Mouse (Mus musculus): ENCODE results near the gene Styk1.
"Not testable (repeated sequence)": the region's sequence is repeated elsewhere in the genome, so short reads cannot be mapped to it uniquely, and the experiment has no call there.

Gene Styk1

DNA sequence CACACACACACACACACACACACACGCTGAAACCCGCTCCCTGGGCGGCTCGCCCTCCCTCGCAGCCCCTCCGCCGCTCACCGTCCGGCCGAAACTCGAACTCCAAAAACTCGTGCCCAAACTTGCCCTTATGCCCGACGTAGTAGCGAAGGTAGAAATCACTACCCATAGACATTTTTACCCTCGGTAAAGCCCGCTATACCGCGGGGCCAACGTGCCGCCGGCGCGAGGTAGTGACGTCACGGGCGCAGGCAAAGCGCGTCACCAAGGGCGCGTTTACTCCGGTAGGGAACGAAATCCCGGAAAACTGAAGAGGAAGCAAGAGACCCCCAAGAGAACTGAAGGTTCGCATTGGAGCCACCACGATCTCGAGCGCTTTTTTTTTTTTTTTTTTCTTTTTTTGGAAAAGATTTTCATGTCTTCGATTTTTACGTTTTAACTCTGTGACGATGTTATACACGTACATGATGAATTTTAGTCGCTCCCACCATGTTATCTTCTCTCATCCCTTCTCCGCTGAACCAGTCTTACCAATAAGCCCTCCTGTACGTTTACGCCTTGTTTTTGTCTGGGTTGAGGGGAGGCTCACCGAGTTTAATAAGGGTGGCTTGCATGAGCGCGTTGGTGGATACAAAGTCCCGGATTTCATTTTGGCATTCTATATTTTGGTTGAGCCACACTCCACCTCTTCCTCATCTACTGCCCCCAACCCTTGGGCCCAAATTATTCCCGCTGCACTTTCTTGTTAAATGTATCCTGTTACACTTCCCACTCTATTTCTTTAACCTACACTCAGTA lies 60.2 kb downstream of the Styk1 start, which contains the start of gene Magohb:
Gene Magohb, minus strand, starts transcription at position 254 of the 798 bp plus-strand sequence.
- DNase-seq (ENCODE audit: low spot score in 2 of 2) = peak; percentile 86 to 88

DNA sequence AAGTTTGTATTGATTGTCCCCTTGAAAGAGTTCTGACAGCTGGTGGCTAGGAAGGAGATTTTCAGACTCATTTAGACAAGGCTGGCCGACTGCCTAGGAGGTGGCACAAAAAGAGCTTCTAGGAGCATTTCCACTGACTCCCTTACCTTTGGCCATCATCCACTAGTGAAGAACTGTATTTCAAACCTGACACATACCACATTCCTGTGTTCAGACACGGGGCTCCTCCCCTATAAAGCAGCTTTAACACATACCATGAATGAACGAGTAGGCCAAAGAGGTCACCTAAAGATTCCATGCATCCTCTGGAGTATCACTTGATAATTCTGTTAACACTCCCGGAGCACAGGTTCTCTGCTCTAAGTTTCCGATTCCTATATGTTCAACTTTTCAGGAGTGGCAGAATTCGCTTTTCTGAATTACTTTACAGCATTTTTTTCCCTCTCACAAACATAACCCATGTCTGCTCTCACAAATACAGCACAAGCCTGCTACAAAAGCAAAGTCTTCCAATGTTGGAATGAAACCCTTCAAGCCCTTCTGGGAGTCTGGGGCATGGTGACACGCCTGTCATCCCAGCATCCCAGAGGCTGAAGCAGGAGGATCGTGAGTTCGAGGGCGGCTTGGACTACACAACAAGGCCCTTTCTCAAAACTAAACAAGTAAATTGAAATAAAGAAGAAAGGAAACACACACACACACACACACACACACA lies 61.0 kb downstream of the Styk1 start:
- peak; percentile 1 to 18 for DNase-seq (ENCODE audit: low spot score in 2 of 2)

DNA sequence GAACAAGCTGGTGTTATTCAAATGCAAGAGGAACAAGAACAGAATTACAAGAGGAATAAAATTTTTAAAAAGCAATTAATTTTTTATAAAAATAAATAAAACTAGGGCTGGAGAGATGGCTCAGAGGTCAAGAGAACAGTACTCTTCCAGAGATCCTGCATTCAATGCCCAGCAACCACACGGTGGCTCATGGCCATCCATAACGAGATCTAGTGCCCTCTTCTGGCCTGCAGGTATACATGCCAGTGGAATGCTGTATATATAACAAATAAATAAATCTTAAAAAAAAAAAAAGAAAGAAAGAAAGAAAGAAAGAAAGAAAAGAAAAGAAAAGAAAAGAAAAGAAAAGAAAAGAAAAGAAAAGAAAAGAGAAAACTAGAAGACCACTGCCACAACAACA lies 63.0 kb downstream of the Styk1 start:
- DNase-seq (ENCODE audit: low spot score in 2 of 2) = peak; percentile 11 to 33

DNA sequence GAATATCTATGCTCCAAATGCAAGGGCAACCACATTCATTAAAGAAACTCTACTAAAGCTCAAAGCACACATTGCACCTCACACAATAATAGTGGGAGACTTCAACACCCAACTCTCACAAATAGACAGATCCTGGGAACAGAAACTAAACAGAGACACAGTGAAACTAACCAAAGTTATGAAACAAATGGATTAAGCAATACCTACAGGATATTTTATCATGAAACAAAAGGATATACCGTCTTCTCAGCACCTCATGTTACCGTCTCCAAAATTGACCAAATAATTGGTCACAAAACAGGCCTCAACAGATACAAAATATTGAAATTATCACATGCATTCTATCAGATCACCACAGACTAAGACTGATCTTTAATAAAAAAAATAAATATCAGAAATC lies 75.2 kb downstream of the Styk1 start:
- not testable (repeated sequence) for DNase-seq (ENCODE audit: low spot score in 2 of 2)

DNA sequence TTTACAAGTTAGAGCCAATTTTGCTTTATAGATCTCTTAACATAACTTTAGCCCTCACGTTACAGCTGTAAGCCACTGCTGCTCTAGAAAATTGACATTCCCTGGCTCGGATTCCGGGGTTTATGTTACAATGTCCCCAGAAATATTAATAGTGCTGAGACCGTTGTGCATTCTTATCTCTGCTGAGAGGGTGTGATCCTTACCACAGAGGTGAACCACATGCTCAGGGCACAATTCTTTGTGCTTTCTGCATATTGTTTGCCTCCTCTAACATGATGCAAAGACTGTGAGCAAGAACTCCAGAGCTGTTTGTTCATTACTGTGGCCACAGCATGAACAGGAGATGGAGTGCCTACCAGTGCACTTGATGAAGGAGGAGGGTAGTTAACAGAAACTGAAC lies 76.7 kb downstream of the Styk1 start:
- DNase-seq (ENCODE audit: low spot score in 2 of 2) = no peak

DNA sequence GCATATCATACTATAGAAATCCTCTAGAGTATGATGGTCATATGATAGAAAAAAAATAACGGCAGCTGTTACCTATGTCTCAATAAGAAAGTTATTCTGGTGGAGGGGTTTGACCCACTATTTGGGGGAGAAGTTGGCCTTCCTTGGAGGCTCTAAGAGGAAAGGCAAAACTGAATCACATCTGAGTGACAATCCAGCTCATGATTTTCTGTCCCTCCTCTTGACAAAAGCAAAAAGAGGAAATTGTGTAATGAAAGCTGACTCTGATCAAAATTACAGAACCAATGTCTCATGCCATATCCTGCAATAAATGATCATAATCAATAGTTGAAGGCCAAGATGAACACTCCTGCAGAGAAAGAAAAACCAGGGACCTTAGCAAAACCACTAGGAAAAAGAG lies 81.1 kb downstream of the Styk1 start:
- no peak for DNase-seq (ENCODE audit: low spot score in 2 of 2)

DNA sequence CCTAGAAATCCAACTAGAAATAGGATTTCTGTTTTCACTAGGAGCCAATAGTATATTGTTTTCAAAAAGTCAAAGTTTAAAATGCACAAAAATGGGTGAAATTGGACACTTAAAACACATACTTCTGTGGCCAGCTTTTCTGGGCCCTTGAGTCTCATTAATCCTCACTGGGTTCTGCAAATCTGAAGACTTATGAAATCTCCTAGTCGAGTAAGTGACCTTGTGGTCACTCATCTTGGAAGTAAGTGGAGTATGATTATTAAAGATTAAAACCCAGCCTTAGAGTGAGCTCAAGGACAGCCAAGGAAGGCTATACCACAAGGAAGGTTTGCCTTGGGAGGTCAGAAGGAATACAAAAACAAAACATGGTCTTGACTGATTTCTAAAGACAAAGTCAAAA lies 83.1 kb downstream of the Styk1 start:
- DNase-seq (ENCODE audit: low spot score in 2 of 2) = no peak

DNA sequence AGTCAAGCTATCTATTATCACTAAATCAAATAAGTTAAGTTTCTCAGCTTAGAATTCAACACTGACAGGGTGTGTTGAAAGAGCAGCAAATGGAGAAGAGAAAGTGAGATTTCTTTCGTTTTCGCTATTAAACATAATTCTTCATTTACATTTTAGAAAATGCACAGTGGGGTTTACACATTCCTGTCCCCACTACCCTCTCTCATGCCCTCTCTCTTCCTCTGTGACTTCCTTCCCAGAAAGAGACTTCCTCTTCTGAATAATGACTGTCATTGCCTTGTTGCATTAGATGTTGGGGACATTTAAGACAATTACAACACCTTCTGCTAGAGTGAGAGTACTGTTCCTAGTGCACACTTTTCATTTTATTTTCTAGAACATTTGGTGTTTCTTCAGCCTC lies 83.8 kb downstream of the Styk1 start:
- DNase-seq (ENCODE audit: low spot score in 2 of 2) = no peak

DNA sequence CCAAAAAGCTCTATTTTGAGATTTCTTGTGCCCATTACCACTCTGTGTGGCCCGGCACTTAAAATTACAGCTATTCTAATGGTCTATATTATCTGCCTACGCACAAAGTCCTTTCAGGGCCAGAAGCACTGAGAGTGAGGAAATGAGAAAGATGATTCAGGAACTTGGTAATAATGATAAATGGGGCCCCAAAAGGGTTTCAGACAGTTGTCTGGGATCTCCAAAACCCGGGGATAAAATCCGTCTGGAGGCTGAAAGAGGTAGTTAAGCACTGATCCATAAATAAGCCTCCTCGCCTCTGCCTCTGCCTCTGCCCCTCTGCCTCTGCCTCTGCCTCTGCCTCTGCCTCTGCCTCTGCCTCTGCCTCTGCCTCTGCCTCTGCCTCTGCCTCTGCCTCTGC lies 89.2 kb downstream of the Styk1 start:
- no peak for DNase-seq (ENCODE audit: low spot score in 2 of 2)

DNA sequence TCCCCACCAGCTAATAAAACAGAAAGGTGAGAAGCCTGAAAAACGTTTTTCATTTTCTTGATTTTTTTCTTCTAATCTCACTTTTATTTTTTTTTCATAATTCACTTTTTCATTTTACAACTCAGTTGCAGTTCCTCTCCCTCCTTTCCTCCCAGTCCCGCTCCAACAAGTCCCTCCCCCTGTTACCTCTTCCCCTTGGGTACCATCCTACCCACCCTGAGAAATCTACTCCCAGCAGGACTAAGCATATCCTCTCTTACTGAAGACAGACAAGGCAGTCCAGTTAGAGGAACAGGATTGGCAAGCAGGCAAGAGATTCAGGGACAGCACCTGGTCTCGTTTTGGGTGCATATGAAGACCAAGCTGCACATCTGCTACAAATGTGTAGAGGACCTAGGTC lies 90.6 kb downstream of the Styk1 start:
- DNase-seq (ENCODE audit: low spot score in 2 of 2) = no peak

DNA sequence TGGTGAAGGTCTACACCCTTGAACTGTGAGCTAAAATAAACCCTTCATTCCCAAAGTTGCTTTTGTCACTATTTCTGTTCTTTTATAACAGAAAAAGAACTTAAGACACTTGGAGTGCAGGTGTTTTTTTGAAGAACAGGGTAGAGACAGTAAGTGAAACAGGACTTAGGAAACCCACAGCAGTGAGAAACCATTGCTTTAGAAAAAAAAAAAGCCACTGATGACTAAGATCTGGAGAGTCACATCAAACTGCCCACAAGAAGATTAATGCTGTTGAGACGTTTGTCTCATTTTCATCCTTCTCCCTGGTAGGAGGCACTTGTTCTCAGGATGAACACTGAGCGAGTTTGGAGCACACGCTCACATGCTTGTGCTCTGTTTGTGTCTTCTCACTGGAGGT lies 91.4 kb downstream of the Styk1 start:
- DNase-seq (ENCODE audit: low spot score in 2 of 2) = no peak

All from right cerebral cortex, adult 2 months (tissue).